Mouse (Mus musculus): ENCODE measurements at regions not wholly inside any gene's neighbourhood (a gene's known extent, or its start where the extent isn't known, plus 50 kb on each side); places are given as distances from the start of the nearest gene placed in this dataset.

DNA sequence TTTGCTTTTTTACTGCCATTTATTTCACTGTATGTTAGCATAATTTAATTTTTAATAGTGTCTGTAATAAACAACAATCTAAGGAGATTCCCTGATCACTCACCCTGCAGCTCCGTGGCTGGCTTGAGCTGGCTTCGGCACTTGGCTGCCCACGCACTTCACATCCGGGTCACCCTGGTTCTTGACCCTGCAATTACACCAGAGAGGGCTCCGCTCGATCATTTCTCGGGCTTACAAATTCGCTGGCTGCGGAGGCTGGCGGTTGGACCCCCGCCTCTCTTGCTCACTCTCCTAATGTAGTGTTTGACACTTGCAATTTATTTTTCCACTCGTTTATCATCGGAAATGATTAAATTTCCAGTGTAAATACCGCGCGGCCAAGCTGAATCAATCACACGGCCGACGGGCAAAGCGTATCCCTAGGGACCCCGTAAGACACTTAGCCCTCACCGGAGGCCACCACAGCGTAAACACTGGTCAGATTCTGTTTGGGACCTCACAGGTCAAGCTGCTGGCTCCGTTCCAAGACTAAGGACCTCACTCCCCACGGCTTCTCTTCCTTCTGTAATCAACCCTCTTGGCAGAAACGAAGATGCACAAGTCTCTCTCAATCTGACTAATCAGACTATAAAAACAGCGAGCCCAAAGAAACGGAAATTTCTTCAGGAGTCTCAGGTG lies 229.7 kb downstream of the Matn1 start:
- TF ChIP-seq CTCF (IDR thresholded peaks at IDR 0.05; ENCODE audit: low read depth, low read length) (no peak), POLR2A (IDR thresholded peaks at IDR 0.05; ENCODE audit: insufficient read depth, low read length) (no peak)

All from ES-Bruce4 (cell line).